Mouse (Mus musculus) testis, adult 2 months (tissue): ENCODE measurements at regions not wholly inside any gene's neighbourhood (a gene's known extent, or its start where the extent isn't known, plus 50 kb on each side); places are given as distances from the start of the nearest gene placed in this dataset.

Experiments
- CTCF ChIP-seq: fragments of 200-500 bp; IDR thresholded peaks from 2 replicates; pipeline ENCODE4 v1.5.1; 2012; ENCODE audit warnings: low read depth, mild to moderate bottlenecking, inconsistent platforms, low read length, moderate library complexity; ENCODE audit not compliant: control insufficient read depth, insufficient read depth, insufficient replicate concordance
- POLR2A ChIP-seq: fragments of 200-500 bp; IDR thresholded peaks from 2 replicates; pipeline ENCODE4 v1.6.1; 2012; ENCODE audit warnings: low read depth, mild to moderate bottlenecking, inconsistent platforms, low read length, moderate library complexity; ENCODE audit not compliant: control insufficient read depth

DNA sequence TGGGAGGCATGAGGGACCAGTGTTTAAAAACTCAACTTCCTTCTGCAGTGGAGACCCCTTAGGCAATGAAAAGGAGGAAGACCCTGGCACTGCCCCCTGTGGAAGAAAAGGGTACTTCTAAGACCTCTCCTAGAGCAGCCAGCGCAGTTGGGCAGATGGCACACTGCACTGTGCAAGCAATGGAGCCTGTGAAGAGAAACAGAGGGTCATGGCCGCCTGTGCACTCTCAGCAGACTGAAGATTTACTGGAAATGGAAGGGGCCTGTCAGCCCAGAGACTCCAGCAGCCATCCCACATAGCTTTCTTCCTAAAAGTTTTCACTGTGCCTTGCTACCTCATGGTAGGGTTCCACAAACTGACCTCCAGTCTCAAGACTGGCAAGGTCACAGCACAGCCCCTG is 193.4 kb downstream of the Barhl2 start:
- TF ChIP-seq CTCF (no peak), POLR2A (no peak)
